Mouse (Mus musculus) thymus, postnatal 14 days (tissue): ENCODE measurements around the gene Pdxp.

ENCODE experiments used
- DNase-seq: peaks from one replicate; pipeline ENCODE4 v3.0.0; 2021

Pdxp gene

DNA sequence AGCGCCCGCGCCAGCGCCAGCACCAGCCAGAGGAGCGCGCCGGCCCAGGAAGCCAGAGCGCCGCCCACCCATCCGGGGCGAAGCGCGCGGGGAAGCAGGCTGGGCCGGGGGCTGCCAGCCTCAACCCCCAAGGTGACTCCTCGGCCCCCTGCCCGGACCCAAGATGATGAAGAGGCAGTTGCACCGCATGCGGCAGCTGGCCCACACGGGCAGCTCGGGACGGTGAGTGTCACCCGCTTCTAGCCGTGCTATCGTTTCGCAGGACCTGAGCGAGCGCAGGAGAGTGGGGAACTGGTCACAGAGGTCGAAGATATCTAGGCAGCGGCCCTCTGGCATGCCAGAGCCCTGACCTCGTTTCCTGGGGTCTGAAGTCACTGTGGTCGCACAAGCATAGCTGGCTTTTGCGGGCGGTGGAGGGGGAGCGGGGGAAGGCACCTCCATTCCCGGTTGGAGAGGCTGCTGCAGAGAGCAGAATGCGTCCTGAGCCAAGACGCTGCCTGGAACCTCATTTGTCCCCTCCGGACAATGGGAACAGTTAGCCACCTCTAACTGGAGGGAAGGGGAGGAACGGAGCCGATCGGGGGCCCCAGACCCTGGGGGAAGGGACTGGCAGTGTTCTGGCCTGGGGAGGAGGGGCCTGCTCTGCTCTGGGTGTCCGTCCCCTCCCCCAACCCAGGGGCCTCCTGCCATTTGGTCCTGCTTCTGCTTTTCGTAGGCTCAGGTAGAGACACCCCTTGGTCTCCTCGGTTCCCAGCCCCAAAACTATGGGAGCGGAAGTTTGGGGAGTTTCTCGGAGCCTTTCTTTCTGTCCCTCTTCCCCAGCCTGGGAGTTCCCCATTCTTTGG lies 13.8 kb upstream of the Pdxp start, which contains the start of gene Sh3bp1:
TSS of gene Sh3bp1 (plus strand) at position 29 of the 845 bp plus-strand sequence.
- peak; percentile 89 for DNase-seq

DNA sequence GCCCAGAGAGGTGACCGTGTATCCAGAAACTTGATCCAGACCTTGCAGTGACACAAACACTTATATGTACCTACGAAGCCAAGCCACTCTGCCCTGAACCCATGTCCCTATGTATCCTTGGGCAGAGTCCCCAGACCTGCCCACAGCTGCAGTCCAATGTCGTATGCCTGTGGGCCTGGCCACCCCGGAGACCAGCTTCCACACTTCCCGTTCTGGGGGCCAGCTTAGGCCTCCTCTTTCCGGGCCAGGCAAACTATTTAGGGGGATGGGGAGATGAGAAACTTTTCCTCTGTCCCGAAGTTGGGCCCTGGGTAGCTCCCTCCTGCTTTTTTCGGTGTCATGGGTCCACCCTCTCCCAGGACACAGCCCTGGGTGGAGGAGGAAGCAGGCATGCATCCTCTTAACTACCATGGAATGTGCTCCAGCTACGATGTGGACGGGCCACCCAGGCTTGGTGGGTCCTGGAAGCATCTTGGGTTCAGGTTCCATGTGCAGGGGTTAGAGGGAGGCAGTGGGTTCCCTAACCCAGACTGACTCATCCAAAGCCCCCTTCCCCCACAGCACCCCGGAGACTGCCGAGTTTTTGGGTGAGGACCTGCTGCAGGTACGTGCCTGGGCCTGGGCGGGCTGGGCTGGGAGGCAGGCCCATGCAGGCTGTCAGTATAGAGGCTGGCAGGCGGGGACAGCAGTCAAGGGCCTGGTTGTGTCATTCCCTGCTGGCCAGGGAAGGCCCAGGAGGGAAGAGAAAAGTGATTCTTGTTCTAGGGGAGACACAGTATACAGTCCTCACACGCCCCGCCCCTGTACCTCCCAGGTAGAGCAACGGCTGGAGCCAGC lies 12.9 kb upstream of the Pdxp start:
- DNase-seq, result no peak

GRCm38 (mm10) chr15:78901422-78901789 lies 12.3 kb upstream of the Pdxp start:
- DNase-seq, result peak; percentile 38

DNA sequence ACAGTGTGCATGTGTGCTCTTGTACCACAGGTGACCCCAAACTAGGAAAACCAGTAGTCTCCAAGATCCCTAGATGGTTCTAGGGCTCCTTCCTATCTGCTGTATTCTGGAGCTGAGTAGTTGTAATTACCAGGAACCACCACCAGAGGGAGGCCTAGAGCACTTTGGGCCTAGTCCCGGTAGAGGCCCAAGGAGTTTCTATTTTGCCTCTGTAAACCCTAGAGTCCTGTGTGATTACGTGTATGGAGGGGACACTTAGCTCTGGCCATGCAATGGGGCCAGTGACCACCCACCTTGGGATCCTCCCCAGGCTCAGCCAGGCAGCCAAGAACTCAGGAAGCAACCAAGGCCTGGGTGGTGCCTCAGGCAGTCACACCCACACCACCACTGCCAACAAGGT lies 10.5 kb upstream of the Pdxp start:
- DNase-seq, result peak; percentile 86

DNA sequence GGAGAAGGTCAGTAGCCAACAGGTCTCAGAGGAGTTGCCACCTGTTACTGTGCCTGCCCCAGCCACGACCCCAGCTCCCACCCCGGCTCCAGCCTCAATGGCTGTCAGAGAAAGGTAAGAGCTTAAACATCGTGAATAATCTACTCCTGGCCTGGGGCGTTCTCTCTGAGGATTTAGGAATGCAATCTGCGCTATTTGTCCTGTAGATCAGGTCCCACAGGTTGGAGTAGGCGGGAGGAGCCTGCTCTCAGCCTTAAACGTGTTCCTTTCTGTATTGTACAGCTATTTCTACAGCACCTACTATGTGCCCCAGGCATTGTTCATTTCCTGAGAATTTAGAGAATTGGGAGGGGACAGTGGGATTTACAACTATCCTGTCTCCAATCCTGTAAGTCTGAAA lies 5.3 kb upstream of the Pdxp start:
- no peak for DNase-seq

GRCm38 (mm10) chr15:78908982-78909381 lies 4.7 kb upstream of the Pdxp start:
- no peak for DNase-seq

GRCm38 (mm10) chr15:78912040-78912439 lies 1.7 kb upstream of the Pdxp start:
- peak; percentile 53 for DNase-seq

- peak; percentile 68 for DNase-seq
Measured at GRCm38 (mm10) chr15:78914091-78914822, 538 bp downstream of the Pdxp start.

- no peak for DNase-seq
Measured at GRCm38 (mm10) chr15:78914823-78915659, 1.3 kb downstream of the Pdxp start.

- peak; percentile 79 for DNase-seq
Measured at GRCm38 (mm10) chr15:78915660-78916017, 1.9 kb downstream of the Pdxp start.

- DNase-seq, result no peak
Measured at GRCm38 (mm10) chr15:78916052-78916826, 2.5 kb downstream of the Pdxp start.

- no peak for DNase-seq
Measured at GRCm38 (mm10) chr15:78918126-78918525, 4.4 kb downstream of the Pdxp start.

GRCm38 (mm10) chr15:78919914-78920313 lies 6.2 kb downstream of the Pdxp start:
- no peak for DNase-seq

DNA sequence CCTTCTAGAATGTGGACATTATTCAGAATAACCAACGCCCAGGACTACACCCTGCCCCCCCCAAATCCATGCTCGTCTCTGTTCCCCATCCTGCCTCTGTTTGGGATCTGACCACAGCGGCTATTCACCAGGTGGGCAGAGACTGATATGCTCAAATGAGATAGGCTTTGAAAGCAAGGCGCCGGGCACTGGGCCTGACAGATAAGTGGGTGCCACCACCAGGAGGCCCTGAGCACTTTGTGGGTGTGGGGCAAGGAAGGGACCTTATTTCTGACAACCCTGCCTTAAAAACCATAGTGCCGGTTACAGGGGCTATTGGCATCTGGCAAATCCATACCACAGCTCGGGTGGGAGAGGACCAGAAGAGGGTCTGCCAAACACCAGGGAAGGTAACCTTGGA lies 9.0 kb downstream of the Pdxp start:
- DNase-seq, result no peak

DNA sequence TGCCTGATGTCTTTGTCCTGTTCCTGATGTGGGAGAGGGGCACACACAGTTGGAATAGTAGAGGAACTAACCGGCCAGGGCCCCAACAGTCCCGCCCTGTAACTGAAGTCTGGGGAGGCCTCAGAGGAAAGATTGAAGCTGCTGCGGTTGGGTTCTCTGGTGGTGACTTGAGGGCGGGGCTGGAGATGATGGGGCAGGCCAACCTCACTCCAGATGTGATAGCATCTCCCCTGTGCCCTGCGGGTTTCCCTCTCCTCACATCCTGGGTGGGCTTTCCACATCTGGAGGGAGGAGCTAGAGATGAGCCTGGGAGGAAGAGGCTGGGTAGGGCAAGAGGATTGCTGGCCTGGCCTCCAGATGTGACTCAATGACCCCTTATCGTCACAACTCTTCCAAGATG lies 9.9 kb downstream of the Pdxp start:
- DNase-seq, result peak; percentile 83

GRCm38 (mm10) chr15:78925129-78925528 lies 11.4 kb downstream of the Pdxp start:
- DNase-seq, result no peak

GRCm38 (mm10) chr15:78926021-78926919 lies 12.6 kb downstream of the Pdxp start, which contains the start of gene Lgals1:
Gene Lgals1 (plus strand): TSS chr15:78926725.
- DNase-seq, result peak; percentile 85

GRCm38 (mm10) chr15:78927021-78927787 lies 13.5 kb downstream of the Pdxp start:
- DNase-seq, result peak; percentile 52

GRCm38 (mm10) chr15:78927788-78928457 lies 14.2 kb downstream of the Pdxp start:
- peak; percentile 93 for DNase-seq
